Mouse (Mus musculus) MEL (cell line): Measurements from ENCODE around the gene Ino80b. TPM values are rescaled to one million over a fixed set of nuclear protein-coding genes. Genes with fewer than 3 reads are reported as not detected.

Source experiments
- DNase-seq: peaks from one replicate; pipeline ENCODE4 v3.0.0; 2011; ENCODE audit warnings: low read depth, low spot score
- H3K27ac ChIP-seq: 2 replicates; pipeline ENCODE4 v1.5.1; 2012; ENCODE audit warnings: low read depth, mild to moderate bottlenecking, control low read depth, low read length, moderate library complexity; ENCODE audit not compliant: control insufficient read depth
- H3K27me3 ChIP-seq, 2 experiments: fragments of 150-350 bp in 1 of 2; sonication (generic) in 1 of 2; 2 replicates each; pipeline ENCODE4 v1.6.1; 2012; ENCODE audit warnings: low read length in 2 of 2, mild to moderate bottlenecking in 2 of 2, improper control_type of control experiment in 1 of 2, moderate library complexity in 1 of 2; ENCODE audit not compliant: insufficient read depth in 2 of 2, control insufficient read depth in 1 of 2
- H3K36me3 ChIP-seq, 2 experiments: 2 replicates each; pipeline ENCODE4 v1.6.1; 2012 to 2014; ENCODE audit warnings: low read length in 2 of 2, improper control_type of control experiment in 1 of 2, inconsistent platforms in 1 of 2, mild to moderate bottlenecking in 1 of 2; ENCODE audit not compliant: insufficient read depth in 2 of 2, control insufficient read depth in 1 of 2
- H3K4me1 ChIP-seq, 2 experiments: fragments of 150-350 bp in 1 of 2; sonication (generic) in 1 of 2; 2 replicates each; pipeline ENCODE4 v1.6.1; 2012; ENCODE audit warnings: low read length in 2 of 2, improper control_type of control experiment in 1 of 2, mild to moderate bottlenecking in 1 of 2; ENCODE audit not compliant: insufficient read depth in 2 of 2, control insufficient read depth in 1 of 2
- H3K4me3 ChIP-seq, 2 experiments: fragments of 150-350 bp in 1 of 2; sonication (generic) in 1 of 2; 2 replicates each; pipeline ENCODE4 v1.5.1; 2012; ENCODE audit warnings: low read depth in 2 of 2, low read length in 2 of 2, mild to moderate bottlenecking in 2 of 2, moderate library complexity in 2 of 2, control low read depth in 1 of 2, improper control_type of control experiment in 1 of 2; ENCODE audit not compliant: control insufficient read depth in 1 of 2, insufficient read depth in 1 of 2
- H3K79me2 ChIP-seq: 2 replicates; pipeline ENCODE4 v1.6.1; 2012; ENCODE audit warnings: mild to moderate bottlenecking, low read length, moderate library complexity; ENCODE audit not compliant: control insufficient read depth, poor library complexity, insufficient read depth
- H3K9ac ChIP-seq: 2 replicates; pipeline ENCODE4 v1.6.1; 2012; ENCODE audit warnings: low read depth, mild to moderate bottlenecking, control low read depth, low read length, moderate library complexity; ENCODE audit not compliant: control insufficient read depth, poor library complexity, severe bottlenecking
- H3K9me3 ChIP-seq: fragments of 150-350 bp; sonication (generic); replicated peaks from 2 replicates; pipeline ENCODE4 v1.6.1; 2012; ENCODE audit warnings: mild to moderate bottlenecking, low read length, improper control_type of control experiment, moderate library complexity; ENCODE audit not compliant: insufficient read depth
- CHD2 ChIP-seq: IDR thresholded peaks from 2 replicates; pipeline ENCODE4 v1.6.1; 2011; ENCODE audit warnings: low read length, improper control_type of control experiment
- CTCF ChIP-seq, 3 experiments: IDR thresholded peaks in 2 of 3; conservative IDR thresholded peaks in 1 of 3; 2 replicates each; pipeline ENCODE4 v1.5.1; 2011 to 2012; ENCODE audit warnings: low read length in 3 of 3, low read depth in 2 of 3, mild to moderate bottlenecking in 2 of 3, improper control_type of control experiment in 1 of 3, inconsistent platforms in 1 of 3, mixed read lengths in 1 of 3, moderate library complexity in 1 of 3; ENCODE audit not compliant: control insufficient read depth in 1 of 3, insufficient read depth in 1 of 3, poor library complexity in 1 of 3, severe bottlenecking in 1 of 3
- E2F4 ChIP-seq: IDR thresholded peaks from 2 replicates; pipeline ENCODE4 v1.6.1; 2011; ENCODE audit warnings: low read depth, low read length, improper control_type of control experiment, borderline replicate concordance
- ELF1 ChIP-seq: IDR thresholded peaks from 2 replicates; pipeline ENCODE4 v1.6.1; 2014; ENCODE audit warnings: low read depth, mild to moderate bottlenecking, inconsistent platforms, low read length, improper control_type of control experiment, moderate library complexity
- GABPA ChIP-seq: IDR thresholded peaks from 2 replicates; pipeline ENCODE4 v1.6.1; 2012; ENCODE audit warnings: low read depth, mild to moderate bottlenecking, inconsistent platforms, low read length, improper control_type of control experiment, moderate library complexity
- GATA1 ChIP-seq: IDR thresholded peaks from 2 replicates; pipeline ENCODE4 v1.6.1; 2011; ENCODE audit warnings: low read depth, low read length, improper control_type of control experiment
- JUND ChIP-seq: IDR thresholded peaks from 2 replicates; pipeline ENCODE4 v1.6.1; 2011; ENCODE audit warnings: low read depth, mild to moderate bottlenecking, improper control_type of control experiment, low read length
- MXI1 ChIP-seq: IDR thresholded peaks from 2 replicates; pipeline ENCODE4 v1.6.1; 2011; ENCODE audit warnings: mild to moderate bottlenecking, low read depth, low read length, improper control_type of control experiment
- MYC ChIP-seq: IDR thresholded peaks from 2 replicates; pipeline ENCODE4 v1.6.1; 2011; ENCODE audit warnings: low read depth, mild to moderate bottlenecking, low read length, improper control_type of control experiment, moderate library complexity
- NELFE ChIP-seq: IDR thresholded peaks from 2 replicates; pipeline ENCODE4 v1.6.1; 2011; ENCODE audit warnings: low read depth, low read length, improper control_type of control experiment
- POLR2AphosphoS5 ChIP-seq: IDR thresholded peaks from 2 replicates; pipeline ENCODE4 v1.6.1; 2012; ENCODE audit warnings: low read depth, borderline replicate concordance, mild to moderate bottlenecking, inconsistent platforms, low read length, moderate library complexity, mixed read lengths
- RAD21 ChIP-seq: IDR thresholded peaks from 2 replicates; pipeline ENCODE4 v1.6.1; 2011; ENCODE audit warnings: mild to moderate bottlenecking, low read depth, low read length, improper control_type of control experiment
- SIN3A ChIP-seq: IDR thresholded peaks from 2 replicates; pipeline ENCODE4 v1.6.1; 2012; ENCODE audit warnings: low read length, improper control_type of control experiment, inconsistent platforms
- TCF12 ChIP-seq: IDR thresholded peaks from 2 replicates; pipeline ENCODE4 v1.6.1; 2014; ENCODE audit warnings: low read depth, mild to moderate bottlenecking, inconsistent platforms, low read length, improper control_type of control experiment, moderate library complexity
- USF2 ChIP-seq, 2 experiments: IDR thresholded peaks; 2 replicates each; pipeline ENCODE4 v1.6.1; 2011 to 2012; ENCODE audit warnings: improper control_type of control experiment in 2 of 2, low read length in 2 of 2, borderline replicate concordance in 1 of 2, inconsistent platforms in 1 of 2, low read depth in 1 of 2, mild to moderate bottlenecking in 1 of 2; ENCODE audit not compliant: insufficient read depth in 1 of 2
- ZC3H11A ChIP-seq: IDR thresholded peaks from 2 replicates; pipeline ENCODE4 v1.6.1; 2012; ENCODE audit warnings: low read depth, mild to moderate bottlenecking, inconsistent platforms, low read length, improper control_type of control experiment
- ZKSCAN1 ChIP-seq: IDR thresholded peaks from 2 replicates; pipeline ENCODE4 v1.6.1; 2012; ENCODE audit warnings: low read depth, mild to moderate bottlenecking, inconsistent platforms, low read length, improper control_type of control experiment, moderate library complexity
- ZMIZ1 ChIP-seq: IDR thresholded peaks from 2 replicates; pipeline ENCODE4 v1.6.1; 2012; ENCODE audit warnings: low read depth, mild to moderate bottlenecking, inconsistent platforms, low read length, improper control_type of control experiment, moderate library complexity
- ZNF384 ChIP-seq: IDR thresholded peaks from 2 replicates; pipeline ENCODE4 v1.6.1; 2012; ENCODE audit warnings: low read depth, mild to moderate bottlenecking, inconsistent platforms, low read length, improper control_type of control experiment
- polyA plus RNA-seq, 2 experiments: library from polyadenylated mRNA; stranded (reverse) in 1 of 2; unstranded in 1 of 2; fragments of >175 nt in 1 of 2; fragments of >200 nt in 1 of 2; gene quantifications; 2 replicates each; pipeline versions ENCODE4 v1.2.1 to v1.2.4; 2012; ENCODE audit warnings: low replicate concordance in 2 of 2, low read depth in 1 of 2; ENCODE audit not compliant: insufficient read length in 2 of 2, insufficient read depth in 1 of 2, missing spikeins in 1 of 2
- total RNA-seq: library from RNA; depleted of rRNA; stranded (reverse); fragments of 300-350 nt; gene quantifications from 2 replicates; pipeline ENCODE4 v1.2.3, GENCODE M21; 2012

Ino80b gene
- total and polyA plus RNA-seq, 3 experiments = 30.6 to 40.9 TPM; not detected in 1

DNA sequence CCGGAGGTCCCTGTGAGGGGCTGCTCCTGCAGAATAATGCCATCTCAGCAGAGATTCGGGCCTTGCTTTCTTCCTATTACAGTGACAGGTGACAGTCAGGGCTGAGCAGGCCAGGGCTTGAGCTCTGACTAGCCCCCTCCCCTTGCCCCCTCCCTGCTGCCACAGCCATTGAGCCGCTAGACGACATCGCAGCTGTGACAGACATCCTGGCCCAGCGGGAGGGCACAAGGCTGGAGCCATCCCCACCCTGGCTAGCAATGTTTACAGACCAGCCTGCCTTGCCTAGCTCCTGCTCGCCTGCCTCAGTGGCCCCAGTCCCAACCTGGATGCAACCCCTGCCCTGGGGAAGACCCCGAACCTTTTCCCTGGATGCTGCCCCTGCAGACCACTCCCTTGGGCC is 26.5 kb upstream of the Ino80b start:
- no peak for DNase-seq
- Histone ChIP-seq H3K9me3 (no peaks in the 10 kb centered on the region), H3K4me1 (peaks cover 0 to 7% of the 10 kb centered on the region in 2 experiments; a peak in 2 of 4 replicates), H3K27ac (no peak overlapping the region), H3K9ac (no peak overlapping the region), H3K36me3 (no peaks in the 10 kb centered on the region), H3K27me3 (no peaks in the 10 kb centered on the region), H3K79me2 (no peaks in the 10 kb centered on the region), H3K4me3 (no peak overlapping the region)
- TF ChIP-seq MYC (no peak), ZC3H11A (no peak), CTCF (IDR thresholded peaks at IDR 0.05 in 2 of 3, conservative IDR thresholded peaks at IDR 0.05 in 1 of 3; ENCODE audit: control insufficient read depth in 1 of 3, insufficient read depth in 1 of 3, low read depth in 2 of 3, low read length in 3 of 3, poor library complexity in 1 of 3, severe bottlenecking in 1 of 3) (no peak), POLR2AphosphoS5 (no peak), JUND (no peak), GATA1 (no peak), MXI1 (no peak), E2F4 (no peak), CHD2 (no peak), SIN3A (no peak), ELF1 (no peak), ZNF384 (no peak), GABPA (no peak), ZKSCAN1 (no peak), RAD21 (no peak)

DNA sequence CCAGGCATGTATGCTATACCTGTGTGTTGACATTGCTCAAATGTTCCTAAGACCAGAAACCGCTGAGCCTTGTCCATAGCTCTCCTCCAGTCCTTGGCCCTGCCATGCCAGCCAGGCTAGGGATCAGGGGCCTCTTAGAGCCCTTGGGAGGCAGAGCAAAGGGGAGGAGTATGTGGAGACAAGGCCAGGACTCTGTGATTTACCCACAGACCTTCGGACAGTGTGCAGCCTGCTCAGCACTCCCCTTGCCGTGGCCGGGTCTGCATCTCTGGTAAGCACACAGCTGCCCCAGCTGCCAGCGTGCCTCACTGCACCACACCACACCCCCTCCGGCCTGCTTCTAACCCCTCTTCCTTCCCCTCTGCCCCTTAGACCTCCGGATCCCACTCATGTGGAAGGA is 22.0 kb upstream of the Ino80b start:
- Histone ChIP-seq H3K4me1 (no peaks in the 10 kb centered on the region), H3K36me3 (no peaks in the 10 kb centered on the region), H3K79me2 (no peaks in the 10 kb centered on the region), H3K9me3 (no peaks in the 10 kb centered on the region), H3K9ac (no peak overlapping the region), H3K27ac (no peak overlapping the region)
- TF ChIP-seq USF2 (IDR thresholded peaks at IDR 0.05; ENCODE audit: borderline replicate concordance in 1 of 2, insufficient read depth in 1 of 2, low read depth in 1 of 2, low read length in 2 of 2) (no peak), MYC (no peak), NELFE (no peak), ZMIZ1 (no peak), TCF12 (no peak), CTCF (IDR thresholded peaks at IDR 0.05 in 2 of 3, conservative IDR thresholded peaks at IDR 0.05 in 1 of 3; ENCODE audit: control insufficient read depth in 1 of 3, insufficient read depth in 1 of 3, low read depth in 2 of 3, low read length in 3 of 3, poor library complexity in 1 of 3, severe bottlenecking in 1 of 3) (no peak)
- TF ChIP-seq, all 39 proteins: peak for 0
- Histone ChIP-seq H3K27me3 (no peaks in the 10 kb centered on the region), H3K4me3 (no peak overlapping the region)
- DNase-seq = no peak
